Mouse (Mus musculus) duodenum, adult 2 months (tissue): Measurements from ENCODE around the gene Myh15. TPM values are rescaled to one million over a fixed set of nuclear protein-coding genes. Genes with fewer than 3 reads are reported as not detected.

Experiments
- polyA plus RNA-seq: library from polyadenylated mRNA; depleted of rRNA; stranded (reverse); fragments of >200 nt; gene quantifications from 2 replicates; pipeline ENCODE4 v1.2.3, GENCODE M21; 2012; ENCODE audit warnings: low replicate concordance; rRNA removed

Gene Myh15
- polyA plus RNA-seq, result not detected in 2 replicates

DNA sequence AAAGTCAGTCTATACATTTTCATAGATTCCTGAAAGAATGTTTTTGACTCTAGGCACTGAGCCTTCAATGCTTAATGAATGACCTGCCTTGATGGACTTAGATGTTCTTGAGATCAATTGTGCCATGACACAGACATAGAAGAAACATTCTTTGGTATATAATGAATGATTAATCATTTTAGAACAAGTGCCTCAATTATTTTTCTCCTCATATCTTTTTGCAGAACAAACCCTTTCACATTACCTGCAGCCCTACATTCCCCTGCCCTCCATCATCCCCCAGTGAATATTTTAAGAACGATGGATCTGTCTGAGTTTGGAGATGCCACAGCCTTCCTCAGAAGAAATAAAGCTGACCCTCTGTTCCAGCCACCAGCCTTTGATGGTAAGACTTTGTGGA, at the start of gene Myh15:
TSS of gene Myh15 (plus strand) at position 301 of the 400 bp plus-strand sequence.

Other genes with a start within 250 kb of the Myh15 start
- 0.50 TPM in 1 of 2 replicates, not detected in the other for gene Retnlb, start 240.6 kb upstream of the Myh15 start, polyA plus RNA-seq
- 2.0 and 2.8 TPM in 2 replicates for gene Retnla, start 214.9 kb upstream of the Myh15 start, polyA plus RNA-seq
- gene Retnlg, start 184.9 kb upstream of the Myh15 start, polyA plus RNA-seq, result 1.4 and 4.5 TPM in 2 replicates
- 0.15 and 0.30 TPM in 2 replicates for gene Dzip3, start 63.3 kb upstream of the Myh15 start, polyA plus RNA-seq
- gene Cip2a, start 63.3 kb upstream of the Myh15 start, polyA plus RNA-seq, result 0.33 and 0.54 TPM in 2 replicates